Comparison of ENCODE assay signal across 8 mouse cellular contexts in genomic region chr7:141443828-141444237, GRCm38 (mm10). TPM values are rescaled to one million over a fixed set of nuclear protein-coding genes. Genes with fewer than 3 reads are reported as not detected.
DNase-seq lines count a peak whose midpoint lies in the region; ATAC-seq lines count a peak whose summit lies in the region.

Gene Pidd1 (minus strand): TSS chr7:141444025.

- peak within 1 kb of the TSS; percentile 82 for H3K4me2 ChIP-seq in kidney, embryonic 14.5 days (replicated peaks; ENCODE audit: low read depth, low read length)

- DNase-seq in urinary bladder, adult 2 months (ENCODE audit: low spot score) = peak; percentile 54
- DNase-seq in urinary bladder, postnatal 10 days (ENCODE audit: low spot score) = no peak
- DNase-seq in cerebellum, postnatal 10 days = peak; percentile 43 to 57
- no peak for DNase-seq in gonadal fat pad, adult 2 months (ENCODE audit: low read depth)
- peak; percentile 69 for DNase-seq in lung, postnatal 14 days
- peak; percentile 58 to 70 for DNase-seq in spleen, postnatal 36 days (ENCODE audit: low spot score in 2 of 2)
- DNase-seq in right cerebral cortex, postnatal 4 days = no peak

- peak within 1 kb of the TSS; percentile 27; the same call in 1 of the 2 replicates for H3K27ac ChIP-seq in kidney, embryonic 14.5 days (ENCODE audit: low read depth, low read length)

- under 1% methylated on average over 25 of the region's 25 CpGs for WGBS in kidney, embryonic 14.5 days

- peak within 1 kb of the TSS; percentile 70 for H3K9ac ChIP-seq in kidney, embryonic 14.5 days (ENCODE audit: low read depth, low read length)

- no peaks in the 10 kb centered on the region for H3K9me3 ChIP-seq in kidney, embryonic 14.5 days (ENCODE audit: control insufficient read depth, low read length)

- H3K4me3 ChIP-seq in kidney, embryonic 14.5 days (ENCODE audit: low read length) = peak within 1 kb of the TSS; percentile 46

- no peaks in the 10 kb centered on the region for H3K27me3 ChIP-seq in kidney, embryonic 14.5 days (ENCODE audit: control insufficient read depth, insufficient read depth, low read length)

- peak; percentile 50 for ATAC-seq in kidney, embryonic 14.5 days (ENCODE audit: low FRiP score, low TSS enrichment)

- peaks cover 31% of the 10 kb centered on the region for H3K36me3 ChIP-seq in kidney, embryonic 14.5 days (ENCODE audit: control insufficient read depth, insufficient read depth, low read length)

- peaks cover 23% of the 10 kb centered on the region for H3K4me1 ChIP-seq in kidney, embryonic 14.5 days (ENCODE audit: control insufficient read depth, insufficient read depth, low read length)

RNA-seq across cellular contexts. Expression of gene Pidd1, which starts in this region (rescaled TPM):
- 4.7 and 4.8 TPM in 2 replicates for polyA plus RNA-seq in urinary bladder, adult 2 months (2012; rRNA removed)
- 10.3 and 12.3 TPM in 2 replicates for polyA plus RNA-seq in gonadal fat pad, adult 2 months (2012; rRNA removed)
- 9.1 and 14.1 TPM in 2 replicates for polyA plus RNA-seq in kidney, embryonic 14.5 days (2014; fragmentation: Nextera tagmentation; extraction: Ambion mirVana)

Comparison
In these comparisons a context has a peak if more than half of its experiments do, and no peak if none do; other contexts are left out.
1. DNase-seq: peak in urinary bladder, adult 2 months (single experiment), cerebellum, postnatal 10 days (2 of 2), lung, postnatal 14 days (single experiment) and spleen, postnatal 36 days (2 of 2); none in urinary bladder, postnatal 10 days (single experiment), gonadal fat pad, adult 2 months (single experiment) and right cerebral cortex, postnatal 4 days (single experiment).